Mouse (Mus musculus) heart, postnatal 0 days (tissue): ENCODE data around the gene Sez6.

Experiments
- CTCF ChIP-seq: IDR thresholded peaks from 2 replicates; pipeline ENCODE4 v1.5.1; 2016; ENCODE audit warnings: antibody characterized with exemption, control low read depth, low read depth
- EP300 ChIP-seq: IDR thresholded peaks from 2 replicates; pipeline ENCODE4 v1.6.1; 2016; ENCODE audit warnings: antibody characterized with exemption, low read depth

DNA sequence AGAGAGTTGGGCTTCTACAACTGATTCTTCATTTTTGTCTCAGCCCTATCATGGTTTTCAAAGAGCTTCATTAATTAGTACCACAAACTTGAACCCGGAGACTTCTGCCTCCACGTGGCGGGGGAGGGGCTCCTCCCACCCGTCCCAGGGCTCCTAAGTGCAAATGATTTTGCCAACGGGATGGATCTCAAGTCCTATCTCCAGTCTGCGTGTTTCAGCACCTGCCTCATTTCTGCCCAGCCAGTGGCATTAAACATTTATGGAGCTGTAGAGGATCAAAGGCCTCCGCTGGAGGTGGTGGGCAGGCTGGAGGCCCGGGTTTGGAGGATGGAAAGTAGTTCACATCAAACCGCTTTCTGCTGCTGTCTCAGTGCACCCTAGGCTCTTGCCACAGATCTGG, 3.9 kb upstream of the Sez6 start:
- TF ChIP-seq CTCF (no peak), EP300 (no peak)
